In genomic region chrX:100741940-100742339, GRCm38 (mm10) we compare ENCODE assay signal across 9 mouse cellular contexts. TPM values are rescaled to one million over a fixed set of nuclear protein-coding genes. Genes with fewer than 3 reads are reported as not detected.
A peak's percentile ranks its signal among the peaks of the same experiment; 100 is the strongest.
DNase-seq lines count a peak whose midpoint lies in the region; ATAC-seq and TF ChIP-seq lines count a peak whose summit lies in the region.
"Had no signal": no experiment of that assay in that cellular context is flagged by ENCODE, and none has a peak within 500 bp of the region (broad histone marks: within the 10 kb centered on the region; RNA-seq: fewer than 3 reads in every experiment).

No protein-coding gene starts in this region.

- no peaks in the 10 kb centered on the region for H3K4me1 ChIP-seq in intestine, postnatal 0 days (replicated peaks; ENCODE audit: control insufficient read depth, insufficient read depth, low read length)
- no peaks in the 10 kb centered on the region for H3K4me1 ChIP-seq in intestine, embryonic 16.5 days (ENCODE audit: control insufficient read depth, insufficient read depth, low read length)
- H3K4me1 ChIP-seq in hindbrain, embryonic 12.5 days = 0 out of 2 replicates have a peak, but pooled peaks cover 2% of the 10 kb centered on the region
- H3K4me1 ChIP-seq: liver, embryonic 15.5 days had no signal

- DNase-seq in cerebellum, adult 11 months = peak; percentile 46
- DNase-seq in forelimb bud, embryonic 11.5 days (ENCODE audit: low read depth, low spot score) = peak; percentile 35
- DNase-seq in left cerebral cortex, postnatal 10 days (ENCODE audit: extremely low spot score in 1 of 2, low spot score in 2 of 2) = peak; percentile 65 to 84
- DNase-seq in naive thymus-derived CD4-positive, alpha-beta T cell, adult 2 months (ENCODE audit: low read depth) = peak; percentile 34
- DNase-seq in testis, postnatal 10 days (ENCODE audit: low spot score) = peak; percentile 78

- H3K9ac ChIP-seq in intestine, postnatal 0 days (ENCODE audit: low read depth, low read length) = no peak overlapping the region
- no peak overlapping the region for H3K9ac ChIP-seq in intestine, embryonic 16.5 days (ENCODE audit: low read depth, low read length)
- no peak overlapping the region for H3K9ac ChIP-seq in hindbrain, embryonic 12.5 days
- H3K9ac ChIP-seq: liver, embryonic 15.5 days had no signal

- intact Hi-C loops in left cerebral cortex, postnatal 10 days (cut with DNase I) = no loop called here

- H3K9me3 ChIP-seq in intestine, postnatal 0 days (ENCODE audit: control insufficient read depth) = 0 out of 2 replicates have a peak, but pooled peaks cover 4% of the 10 kb centered on the region
- no peaks in the 10 kb centered on the region for H3K9me3 ChIP-seq in intestine, embryonic 16.5 days (ENCODE audit: control insufficient read depth, low read length)
- no peaks in the 10 kb centered on the region for H3K9me3 ChIP-seq in hindbrain, embryonic 12.5 days (replicated peaks)
- H3K9me3 ChIP-seq: liver, embryonic 15.5 days had no signal

- H3K4me3 ChIP-seq in intestine, postnatal 0 days (ENCODE audit: low read depth, low read length) = no peak overlapping the region
- H3K4me3 ChIP-seq in intestine, embryonic 16.5 days (ENCODE audit: low read length) = no peak overlapping the region
- H3K4me3 ChIP-seq in hindbrain, embryonic 12.5 days = no peak overlapping the region
- H3K4me3 ChIP-seq: liver, embryonic 15.5 days had no signal

- TF ChIP-seq CTCF in intestine, postnatal 0 days (IDR thresholded peaks at IDR 0.05; ENCODE audit: low read depth) = peak; percentile 68

- no peaks in the 10 kb centered on the region for H3K36me3 ChIP-seq in intestine, postnatal 0 days (ENCODE audit: control insufficient read depth, insufficient read depth)
- no peaks in the 10 kb centered on the region for H3K36me3 ChIP-seq in intestine, embryonic 16.5 days (ENCODE audit: control insufficient read depth, insufficient read depth, low read length)
- H3K36me3 ChIP-seq in hindbrain, embryonic 12.5 days = no peaks in the 10 kb centered on the region
- H3K36me3 ChIP-seq: liver, embryonic 15.5 days had no signal

- no peaks in the 10 kb centered on the region for H3K27me3 ChIP-seq in intestine, postnatal 0 days (replicated peaks; ENCODE audit: control insufficient read depth, insufficient read depth, low read length)
- 0 out of 2 replicates have a peak, but pooled peaks cover 3% of the 10 kb centered on the region for H3K27me3 ChIP-seq in intestine, embryonic 16.5 days (replicated peaks; ENCODE audit: control insufficient read depth, insufficient read depth, low read length)
- peaks cover 12% of the 10 kb centered on the region for H3K27me3 ChIP-seq in hindbrain, embryonic 12.5 days

- no peak overlapping the region for H3K4me2 ChIP-seq in intestine, postnatal 0 days (replicated peaks; ENCODE audit: low read depth)
- H3K4me2 ChIP-seq in intestine, embryonic 16.5 days (ENCODE audit: low read depth, low read length) = no peak overlapping the region
- H3K4me2 ChIP-seq in hindbrain, embryonic 12.5 days (replicated peaks) = no peak overlapping the region
- H3K4me2 ChIP-seq: liver, embryonic 15.5 days had no signal

- WGBS in intestine, postnatal 0 days = 12% methylated on average over 10 of the region's 10 CpGs
- WGBS in intestine, embryonic 16.5 days = 14% methylated on average over 10 of the region's 10 CpGs
- 10% methylated on average over 10 of the region's 10 CpGs for WGBS in hindbrain, embryonic 12.5 days

- no peak for ATAC-seq in intestine, postnatal 0 days
- ATAC-seq in intestine, embryonic 16.5 days = no peak
- peak; percentile 78 for ATAC-seq in hindbrain, embryonic 12.5 days (ENCODE audit: low FRiP score)

- no peak overlapping the region for H3K27ac ChIP-seq in intestine, postnatal 0 days (ENCODE audit: low read depth, low read length)
- H3K27ac ChIP-seq in intestine, embryonic 16.5 days (ENCODE audit: low read length) = no peak overlapping the region
- no peak overlapping the region for H3K27ac ChIP-seq in hindbrain, embryonic 12.5 days
- H3K27ac ChIP-seq: liver, embryonic 15.5 days had no signal

RNA-seq across cellular contexts. Expression of gene Gdpd2, which starts 12.3 kb away (rescaled TPM):
- polyA plus RNA-seq in intestine, postnatal 0 days (2015; fragmentation: Nextera tagmentation; extraction: Ambion mirVana) = 7.2 and 7.7 TPM in 2 replicates
- 1.5 and 1.8 TPM in 2 replicates for polyA plus RNA-seq in intestine, embryonic 16.5 days (2015; fragmentation: Nextera tagmentation; extraction: Ambion mirVana)
- polyA plus RNA-seq in hindbrain, embryonic 12.5 days (2016; fragmentation: Nextera tagmentation; extraction: Ambion mirVana) = 16.4 and 22.2 TPM in 2 replicates
- 10 to 100 TPM; 12.4 to 13.3 TPM for total RNA-seq in left cerebral cortex, postnatal 10 days (2021)

RNA-seq across cellular contexts. Expression of gene Dlg3, which starts 25.6 kb away (rescaled TPM):
- 2.2 and 2.9 TPM in 2 replicates for polyA plus RNA-seq in intestine, postnatal 0 days (2015; fragmentation: Nextera tagmentation; extraction: Ambion mirVana)
- polyA plus RNA-seq in intestine, embryonic 16.5 days (2015; fragmentation: Nextera tagmentation; extraction: Ambion mirVana) = 8.5 and 11.0 TPM in 2 replicates
- 14.8 and 16.4 TPM in 2 replicates for polyA plus RNA-seq in hindbrain, embryonic 12.5 days (2016; fragmentation: Nextera tagmentation; extraction: Ambion mirVana)
- total RNA-seq in left cerebral cortex, postnatal 10 days (2021) = 100 to 1,000 TPM; 144 to 152 TPM
